Mouse (Mus musculus): ENCODE data around the gene Nepn.

DNA sequence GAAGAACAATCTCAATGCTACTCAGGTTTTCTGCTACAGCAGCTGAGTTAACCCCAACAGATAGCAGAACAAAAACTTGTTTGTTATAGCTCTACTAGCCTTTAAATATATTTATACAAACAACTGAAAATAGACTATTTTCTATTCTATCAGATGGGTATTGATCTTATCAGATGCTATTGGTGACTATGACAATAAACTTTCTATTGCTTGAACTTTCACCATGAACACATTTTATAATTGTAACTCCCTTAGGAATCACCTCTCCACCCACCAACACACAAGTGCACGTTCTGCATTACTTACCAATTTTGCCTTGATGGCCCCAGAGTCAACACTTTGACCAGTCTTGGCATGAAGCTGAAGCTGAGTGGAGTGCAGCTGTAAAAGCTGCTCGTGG lies 30.3 kb upstream of the Nepn start, which contains the start of gene Gm26741:
- TF ChIP-seq CTCF (IDR thresholded peaks at IDR 0.05) (no peak), EP300 (IDR thresholded peaks at IDR 0.05) (no peak)
